Mouse (Mus musculus) 416B (cell line): ENCODE results near the gene Senp3.

Source experiments
- DNase-seq: peaks from one replicate; pipeline ENCODE4 v3.0.0; 2011; ENCODE audit warnings: low read depth

Gene Senp3

DNA sequence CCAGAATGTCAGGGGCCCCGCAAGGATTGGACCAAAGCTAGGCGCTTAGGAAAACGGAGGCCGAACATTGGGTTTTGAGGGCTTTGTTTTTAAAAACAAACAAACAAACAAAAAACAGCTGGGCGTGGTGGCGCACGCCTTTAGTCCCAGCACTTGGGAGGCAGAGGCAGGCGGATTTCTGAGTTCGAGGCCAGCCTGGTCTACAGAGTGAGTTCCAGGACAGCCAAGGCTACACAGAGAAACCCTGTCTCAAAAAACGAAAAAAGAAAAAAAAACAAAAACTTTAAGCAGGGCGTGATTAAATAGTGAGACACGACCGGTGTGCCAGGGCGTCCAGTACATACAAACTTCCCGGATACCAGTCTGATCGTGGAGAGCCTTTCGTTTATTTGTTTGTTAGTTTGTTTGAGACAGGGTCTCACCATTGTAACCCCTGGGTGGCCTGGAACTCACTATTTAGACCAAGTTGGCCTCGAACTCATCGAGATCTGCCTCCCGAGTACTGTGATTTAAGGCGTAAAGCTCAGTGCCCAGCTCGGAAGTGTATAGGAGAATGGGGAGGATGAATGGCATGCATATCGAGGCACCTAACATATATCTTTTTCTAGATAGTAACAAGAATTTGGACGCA is 440 bp upstream of the Senp3 start:
- DNase-seq, result no peak

DNA sequence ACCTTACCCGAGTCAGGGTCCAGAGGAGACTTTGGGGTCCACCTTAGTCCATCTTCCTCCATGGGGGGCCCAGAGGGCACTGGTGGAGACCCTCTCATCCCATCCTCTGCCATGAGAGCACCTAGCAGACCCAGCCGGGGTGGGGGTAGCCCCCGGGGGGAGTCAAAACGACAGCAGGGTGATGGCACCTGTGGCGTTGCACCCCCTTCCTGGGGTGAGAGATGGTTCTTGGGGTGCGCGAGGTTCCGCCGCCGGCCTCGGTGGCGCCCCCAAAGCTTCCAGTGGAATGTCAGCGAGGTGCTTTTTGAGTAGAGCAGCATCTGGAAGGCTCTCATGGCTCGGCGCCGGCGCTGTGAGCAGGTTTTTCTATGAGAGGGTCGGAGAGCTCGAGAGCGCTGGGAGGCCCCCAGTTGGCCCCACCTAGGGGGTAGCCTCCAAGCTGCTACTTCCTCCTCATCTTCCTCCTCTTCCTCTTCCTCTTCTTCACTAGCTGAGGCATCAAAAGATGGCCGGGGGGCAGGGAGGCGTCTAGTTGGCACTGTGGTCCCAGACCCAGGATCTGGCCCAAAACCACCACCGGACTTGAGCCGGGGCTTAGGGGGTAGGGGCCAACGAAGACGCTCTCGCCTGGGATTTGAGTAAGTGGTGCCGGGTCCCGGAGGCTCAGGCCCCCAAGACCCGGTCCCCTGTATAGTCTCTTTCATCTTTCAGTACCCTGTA is 1.6 kb downstream of the Senp3 start:
- no peak for DNase-seq

DNA sequence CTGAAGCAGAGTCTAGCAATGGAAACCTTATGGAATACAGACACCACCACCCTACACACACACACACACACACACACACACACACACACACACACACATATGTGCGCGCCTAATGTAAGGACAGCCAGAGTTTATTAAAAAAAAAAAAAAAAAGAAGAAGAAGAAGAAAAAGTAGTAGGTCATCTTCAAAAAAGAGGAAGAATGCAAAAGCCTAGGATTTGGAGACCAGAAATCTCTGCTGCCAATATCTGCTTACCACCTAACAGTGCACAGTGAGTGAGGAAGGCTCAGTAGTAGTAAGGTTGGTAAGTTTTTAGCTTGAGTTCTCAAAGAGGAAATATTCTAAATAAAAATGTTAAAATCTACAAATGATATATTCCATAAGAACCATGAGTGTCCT is 2.7 kb downstream of the Senp3 start:
- DNase-seq, result no peak

DNA sequence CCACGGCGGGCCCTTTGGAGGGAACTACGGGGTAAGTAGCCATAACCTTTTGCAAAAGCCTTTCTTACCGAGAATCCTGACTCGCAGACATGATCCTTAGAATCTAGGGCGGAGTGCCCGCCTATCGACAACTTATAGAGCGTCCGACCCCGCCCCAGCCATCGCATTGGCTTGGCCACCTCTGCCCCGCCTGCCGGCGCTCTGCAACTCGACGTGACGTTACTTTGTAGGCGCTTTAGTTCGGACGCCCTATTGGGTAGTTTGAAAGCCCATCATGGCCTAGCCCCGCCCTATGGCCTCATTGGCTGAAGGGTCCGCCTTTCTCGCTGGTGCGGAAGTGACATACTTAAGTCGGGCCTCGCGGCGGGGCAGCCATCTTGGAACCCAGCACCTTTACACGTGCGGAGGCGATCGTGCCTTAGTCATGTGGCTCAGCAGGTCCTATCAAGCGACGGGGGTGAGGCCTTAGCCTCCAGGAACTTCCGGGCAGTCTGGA is 9.6 kb downstream of the Senp3 start, which contains the start of gene Eif4a1:
Gene Eif4a1, minus strand, starts transcription at position 213 of the 496 bp plus-strand sequence.
- DNase-seq, result peak; percentile 100

GRCm38 (mm10) chr11:69671726-69672124 is 10.2 kb downstream of the Senp3 start:
- DNase-seq, result no peak

- peak; percentile 96 for DNase-seq
Measured at GRCm38 (mm10) chr11:69670786-69671725, 10.8 kb downstream of the Senp3 start.

- no peak for DNase-seq
Measured at GRCm38 (mm10) chr11:69666665-69667005, 15.2 kb downstream of the Senp3 start.

GRCm38 (mm10) chr11:69665961-69666664 is 15.8 kb downstream of the Senp3 start, which contains the start of gene Cd68:
TSS of gene Cd68 (minus strand) at chr11:69666153.
- DNase-seq, result peak; percentile 96

DNA sequence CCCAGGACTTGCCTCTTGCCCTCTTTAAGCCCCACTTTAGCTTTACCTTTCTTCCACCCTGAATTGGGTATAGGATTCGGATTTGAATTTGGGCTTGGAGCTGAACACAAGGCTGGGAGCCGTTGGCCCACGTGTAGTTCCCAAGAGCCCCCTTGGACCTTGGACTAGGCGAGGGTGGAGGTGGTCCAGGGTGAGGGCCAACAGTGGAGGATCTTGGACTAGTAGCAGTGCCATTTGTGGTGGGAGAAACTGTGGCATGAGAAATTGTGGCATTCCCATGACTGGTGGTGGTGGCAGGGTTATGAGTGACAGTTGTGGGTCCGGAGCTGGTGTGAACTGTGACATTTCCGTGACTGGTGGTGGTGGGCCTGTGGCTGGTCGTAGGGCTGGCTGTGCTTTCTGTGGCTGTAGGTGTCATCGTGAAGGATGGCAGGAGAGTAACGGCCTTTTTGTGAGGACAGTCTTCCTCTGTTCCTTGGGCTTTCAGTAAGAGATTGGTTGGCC is 16.4 kb downstream of the Senp3 start:
- DNase-seq, result no peak

DNA sequence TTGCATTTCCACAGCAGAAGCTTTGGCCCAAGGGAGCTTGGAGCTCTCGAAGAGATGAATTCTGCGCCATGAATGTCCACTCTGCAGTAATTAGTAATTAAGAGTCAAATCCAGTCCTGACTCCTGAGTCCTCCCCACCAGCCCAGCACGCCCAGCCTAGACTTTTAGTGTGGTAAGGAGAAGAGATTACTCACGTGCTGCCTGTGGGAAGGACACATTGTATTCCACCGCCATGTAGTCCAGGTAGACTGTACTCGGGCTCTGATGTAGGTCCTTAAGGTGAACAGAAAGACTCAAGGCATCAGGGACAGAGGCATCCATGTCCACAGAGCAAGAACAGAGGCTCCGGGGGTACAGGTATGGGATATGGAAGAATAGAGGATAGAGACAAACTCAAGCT is 17.0 kb downstream of the Senp3 start:
- DNase-seq, result no peak

- DNase-seq, result peak; percentile 81
Measured at GRCm38 (mm10) chr11:69663795-69664194, 18.1 kb downstream of the Senp3 start.

DNA sequence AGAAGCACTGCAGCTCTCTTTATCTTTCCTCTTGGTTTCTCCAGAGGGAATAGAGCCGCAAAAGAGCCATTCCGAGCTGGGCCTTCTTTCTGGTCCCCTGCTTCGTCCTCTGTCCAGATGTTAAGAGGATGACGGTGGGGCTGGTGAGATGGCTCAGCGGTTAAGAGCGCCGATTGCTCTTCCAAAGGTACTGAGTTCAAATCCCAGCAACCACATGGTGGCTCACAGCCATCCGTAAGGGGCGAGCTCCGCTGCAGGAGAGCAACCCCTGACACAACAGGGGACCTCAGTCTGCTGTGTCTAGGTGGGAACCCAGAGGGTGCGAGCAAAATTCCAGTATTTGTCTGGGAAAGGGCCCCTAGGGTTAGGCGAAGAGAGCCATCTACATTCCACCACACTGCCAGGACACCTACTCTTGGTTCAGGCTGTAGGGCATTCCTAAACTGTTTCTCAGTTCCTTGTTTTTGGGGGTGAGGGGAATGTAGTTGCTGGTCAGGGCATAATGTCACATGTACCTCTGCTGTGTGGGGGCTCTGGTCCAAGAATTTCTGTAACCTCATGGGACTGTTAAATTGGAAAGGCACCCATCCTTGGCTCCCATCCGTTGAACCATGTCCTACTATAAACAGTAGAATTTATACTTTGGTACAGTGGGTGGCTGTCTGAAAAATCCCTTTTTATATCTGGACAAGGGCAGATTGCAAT is 18.8 kb downstream of the Senp3 start:
- DNase-seq, result peak; percentile 21

DNA sequence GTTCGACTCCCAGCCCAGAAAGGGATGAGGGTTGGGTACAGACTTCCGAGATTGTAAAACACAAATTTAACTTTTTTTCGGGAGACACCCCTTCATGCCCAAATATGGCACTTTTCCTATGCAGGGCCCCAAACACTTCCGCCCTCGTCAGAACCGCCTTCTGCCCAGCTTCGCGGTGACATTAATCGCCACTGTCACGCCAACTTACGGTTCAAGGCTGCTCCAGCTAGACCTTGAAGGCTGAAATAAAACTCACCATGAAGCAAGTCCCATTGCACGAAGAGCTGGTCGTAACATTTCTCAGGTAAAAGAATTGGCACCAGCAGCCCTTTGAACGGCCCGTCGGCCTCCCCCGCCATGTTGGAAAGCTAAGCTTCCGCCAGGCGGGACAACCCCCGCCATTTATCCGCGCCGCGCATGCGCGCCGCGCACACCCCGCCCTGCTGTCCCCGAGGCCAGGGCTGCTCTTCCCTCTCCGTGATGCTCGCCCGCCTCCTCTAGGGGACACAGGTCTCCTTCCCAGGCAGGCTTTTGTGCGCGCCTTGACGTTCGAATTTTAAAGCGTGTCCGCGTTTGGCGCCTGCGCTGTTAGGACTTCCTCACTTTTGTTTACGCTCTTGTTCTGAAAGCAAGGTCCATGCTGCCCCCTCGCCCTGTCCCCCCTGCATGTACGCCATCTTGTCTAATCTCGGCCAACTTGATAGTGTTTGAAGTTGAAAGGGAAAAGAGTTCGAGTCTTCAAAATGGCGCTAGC is 19.5 kb downstream of the Senp3 start, which contains the start of gene Mpdu1:
Gene Mpdu1, minus strand, starts transcription at position 430 of the 754 bp plus-strand sequence.
- DNase-seq, result peak; percentile 99

DNA sequence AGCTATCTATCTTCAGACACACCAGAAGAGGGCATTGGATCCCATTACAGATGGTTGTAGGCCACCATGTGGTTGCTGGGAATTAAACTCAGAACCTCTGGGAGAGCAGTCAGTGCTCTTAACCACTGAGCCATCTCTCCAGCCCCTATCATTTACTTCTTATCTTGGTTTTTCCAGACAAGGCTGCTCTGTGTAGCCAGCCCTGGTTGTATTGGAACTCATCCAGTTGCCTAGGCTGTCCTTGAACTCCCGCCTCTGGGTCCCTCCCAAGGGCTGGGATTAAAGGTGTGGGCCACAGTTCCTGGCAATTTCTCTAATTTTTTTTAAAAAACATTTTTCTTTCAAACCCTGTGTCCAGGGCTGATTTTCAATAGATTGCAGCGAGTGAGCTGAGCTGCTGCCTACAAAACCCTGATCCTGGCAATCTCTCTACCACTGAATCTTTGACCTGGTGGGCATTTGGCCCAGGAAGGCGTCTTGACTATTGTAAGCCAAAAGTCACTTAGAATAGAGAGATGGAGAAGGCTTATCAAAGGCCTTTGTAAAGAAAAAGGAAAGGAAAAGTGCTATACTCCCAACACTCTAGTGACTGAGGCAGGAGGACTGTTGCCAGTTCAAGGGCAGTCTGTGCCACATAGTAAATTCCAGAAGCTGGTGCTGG is 20.5 kb downstream of the Senp3 start:
- DNase-seq, result peak; percentile 46

DNA sequence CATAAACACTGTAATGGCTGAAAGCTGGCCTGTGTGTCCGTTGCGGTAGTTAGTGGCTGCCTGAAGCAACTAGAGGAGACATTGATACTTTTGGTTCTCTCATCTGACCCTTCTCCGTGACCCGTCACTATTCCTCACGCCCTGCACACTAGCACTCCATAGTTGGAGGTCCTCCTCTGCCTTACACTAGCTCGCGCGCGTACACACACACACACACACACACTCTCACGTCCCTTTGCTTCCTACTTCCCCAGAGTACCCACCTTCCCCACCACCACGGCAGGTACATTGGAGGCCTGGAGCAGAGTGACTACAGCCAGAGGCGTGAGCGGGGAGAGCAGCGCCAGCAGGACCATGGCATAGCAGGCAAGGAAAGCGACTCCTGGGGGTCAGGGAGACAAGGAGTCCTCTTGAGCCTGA is 24.4 kb downstream of the Senp3 start:
- no peak for DNase-seq

- peak; percentile 61 for DNase-seq
Measured at GRCm38 (mm10) chr11:69656617-69657461, 25.0 kb downstream of the Senp3 start.

- DNase-seq, result no peak
Measured at GRCm38 (mm10) chr11:69656065-69656455, 25.8 kb downstream of the Senp3 start.

DNA sequence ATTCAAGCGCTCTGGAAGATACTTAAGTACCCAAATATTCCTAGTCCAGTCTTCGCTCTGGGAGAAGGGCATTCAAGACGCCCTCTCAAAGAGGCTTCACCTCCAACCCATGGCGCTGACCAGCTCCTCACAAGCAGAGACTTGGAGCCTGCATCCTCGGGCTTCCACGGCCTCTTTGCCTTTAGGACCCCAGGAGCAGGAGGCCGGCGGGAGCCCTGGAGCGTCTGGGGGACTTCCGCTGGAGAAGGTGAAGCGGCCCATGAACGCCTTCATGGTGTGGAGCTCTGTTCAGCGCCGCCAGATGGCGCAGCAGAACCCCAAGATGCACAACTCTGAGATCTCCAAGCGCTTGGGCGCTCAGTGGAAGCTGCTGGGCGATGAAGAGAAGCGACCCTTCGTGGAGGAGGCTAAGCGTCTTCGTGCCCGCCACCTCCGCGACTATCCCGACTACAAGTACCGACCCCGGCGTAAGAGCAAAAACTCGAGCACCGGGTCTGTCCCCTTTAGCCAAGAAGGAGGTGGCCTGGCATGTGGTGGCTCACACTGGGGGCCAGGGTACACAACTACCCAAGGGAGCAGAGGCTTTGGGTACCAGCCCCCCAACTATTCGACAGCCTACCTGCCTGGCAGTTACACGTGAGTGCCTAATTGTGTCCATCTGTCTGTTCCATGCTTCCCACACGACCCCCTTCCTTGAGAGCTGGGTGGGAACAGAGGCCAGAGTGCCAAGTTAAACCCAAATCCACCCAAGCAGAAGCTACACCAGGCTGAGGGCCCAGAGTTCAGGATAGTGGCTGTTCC is 26.4 kb downstream of the Senp3 start, which contains the start of gene Sox15:
Gene Sox15, plus strand, starts transcription at position 51 of the 801 bp plus-strand sequence.
- no peak for DNase-seq
